Mouse (Mus musculus) kidney, postnatal 36 days (tissue): ENCODE data around the gene Sipa1l2.
"Not testable (repeated sequence)": the region's sequence is repeated elsewhere in the genome, so short reads cannot be mapped to it uniquely, and the experiment has no call there.

Experiments used
- DNase-seq, 2 experiments: peaks; one replicate each; pipeline ENCODE4 v3.0.0; 2021 to 2022; ENCODE audit warnings: mixed read lengths in 2 of 2

The Sipa1l2 gene

GRCm38 (mm10) chr8:125533709-125534108 lies 35.9 kb downstream of the Sipa1l2 start:
- DNase-seq, result no peak

GRCm38 (mm10) chr8:125532953-125533352 lies 36.7 kb downstream of the Sipa1l2 start:
- peak; percentile 82 to 92 for DNase-seq

DNA sequence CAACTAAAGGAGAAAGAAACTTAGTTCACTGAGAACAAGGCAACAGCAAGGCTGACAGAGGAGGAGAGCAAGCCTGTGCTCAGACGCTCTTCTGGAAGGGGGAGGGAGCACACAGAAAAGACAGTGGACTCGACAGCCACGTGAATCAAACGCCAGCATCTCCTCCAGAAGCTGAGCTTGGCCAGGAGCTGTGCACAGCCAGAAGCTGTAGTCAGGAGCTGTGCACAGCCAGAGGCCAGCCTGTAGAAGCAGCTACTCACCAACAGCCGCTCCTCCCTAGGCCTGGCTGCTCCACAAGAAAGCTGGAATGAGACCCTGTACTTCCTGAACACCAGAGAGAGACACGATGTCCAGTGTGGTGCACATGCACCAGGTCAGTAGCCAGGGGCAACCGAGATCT lies 37.4 kb downstream of the Sipa1l2 start:
- peak in 1 of 2 experiments; percentile 17 for DNase-seq

DNA sequence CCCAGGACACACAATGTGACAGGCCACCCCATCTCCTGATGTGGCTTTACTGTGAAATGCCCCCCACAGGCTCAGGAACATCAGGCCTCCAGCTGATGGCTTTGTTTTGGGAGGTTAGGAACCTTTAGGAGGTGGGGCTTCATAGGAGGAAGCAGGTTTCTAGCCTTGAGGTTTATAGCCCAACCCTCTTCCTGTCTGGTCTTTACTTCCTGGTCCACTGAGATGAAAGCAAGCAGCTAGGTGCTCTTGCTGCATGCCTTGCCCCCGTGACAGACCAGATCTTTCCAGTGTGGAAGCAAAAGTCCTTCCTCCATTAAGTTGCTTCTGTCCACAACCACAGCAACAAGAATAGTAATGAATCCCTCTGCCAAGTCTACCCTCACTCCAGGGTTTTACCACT lies 38.0 kb downstream of the Sipa1l2 start:
- no peak for DNase-seq

GRCm38 (mm10) chr8:125531088-125531438 lies 38.5 kb downstream of the Sipa1l2 start:
- no peak for DNase-seq

GRCm38 (mm10) chr8:125530187-125531087 lies 39.2 kb downstream of the Sipa1l2 start:
- DNase-seq, result no peak

GRCm38 (mm10) chr8:125529019-125529418 lies 40.6 kb downstream of the Sipa1l2 start:
- DNase-seq, result peak in 1 of 2 experiments; percentile 35

DNA sequence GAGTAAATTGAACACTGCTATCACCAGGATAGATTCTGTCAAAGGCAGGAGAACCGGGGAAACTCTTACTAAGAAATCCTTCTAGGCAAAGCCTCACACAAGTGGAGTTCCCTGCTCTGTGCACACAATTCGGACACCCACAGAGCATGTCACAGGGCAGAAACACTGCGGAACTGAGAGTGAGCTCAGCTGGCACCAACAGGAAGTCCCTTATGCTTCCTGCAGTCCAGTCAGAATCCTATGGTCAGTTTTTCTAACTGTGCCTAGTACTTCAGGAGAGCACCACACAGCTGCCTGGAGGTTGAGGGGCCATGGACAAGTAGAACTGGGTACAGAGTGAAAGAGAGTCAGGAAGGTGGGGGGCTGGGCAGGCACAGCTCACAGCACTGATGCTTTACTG lies 41.7 kb downstream of the Sipa1l2 start:
- no peak for DNase-seq

DNA sequence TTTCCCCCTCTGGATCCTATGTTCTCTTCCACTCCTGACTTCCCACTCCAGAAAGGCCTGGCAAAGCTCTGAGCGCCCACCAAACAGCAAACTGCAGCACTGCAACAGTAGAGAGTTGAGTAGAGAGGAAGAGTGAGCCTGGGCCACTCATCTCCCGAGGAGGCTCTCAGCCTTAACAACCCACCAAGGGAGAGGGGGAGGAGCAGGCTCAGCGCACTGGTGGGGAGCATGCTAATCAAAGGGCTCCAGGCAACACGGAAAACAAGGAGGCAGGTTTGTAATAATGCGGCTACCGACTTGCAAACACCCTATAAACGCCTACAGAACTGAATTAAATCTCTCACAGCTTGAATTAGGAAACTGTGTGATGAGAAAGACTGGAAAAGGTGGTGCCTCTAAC lies 42.6 kb downstream of the Sipa1l2 start:
- DNase-seq, result no peak

DNA sequence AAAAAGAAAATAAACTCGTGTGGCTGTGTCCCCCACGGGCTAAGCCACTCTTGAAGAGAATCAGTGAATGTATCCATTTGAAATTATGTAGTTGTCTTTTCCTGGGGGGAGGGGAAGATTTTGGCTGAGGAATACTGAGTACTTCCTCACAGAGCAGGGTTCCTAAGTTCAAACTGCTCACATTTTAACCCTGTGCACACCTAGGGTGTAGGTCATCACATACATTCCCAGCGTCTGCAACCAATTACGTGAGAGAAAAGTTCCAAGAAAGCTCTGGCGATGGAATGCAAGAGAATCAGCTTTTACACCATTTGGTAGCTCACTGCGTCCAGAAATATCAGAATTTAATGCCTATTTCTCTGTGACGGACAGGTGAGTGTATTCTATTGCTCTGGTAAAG lies 43.0 kb downstream of the Sipa1l2 start:
- no peak for DNase-seq

- DNase-seq, result no peak
These were observed 45.1 kb downstream of the Sipa1l2 start for GRCm38 (mm10) chr8:125524479-125524878.

GRCm38 (mm10) chr8:125523213-125523612 lies 46.4 kb downstream of the Sipa1l2 start:
- DNase-seq, result peak in 1 of 2 experiments; percentile 16

DNA sequence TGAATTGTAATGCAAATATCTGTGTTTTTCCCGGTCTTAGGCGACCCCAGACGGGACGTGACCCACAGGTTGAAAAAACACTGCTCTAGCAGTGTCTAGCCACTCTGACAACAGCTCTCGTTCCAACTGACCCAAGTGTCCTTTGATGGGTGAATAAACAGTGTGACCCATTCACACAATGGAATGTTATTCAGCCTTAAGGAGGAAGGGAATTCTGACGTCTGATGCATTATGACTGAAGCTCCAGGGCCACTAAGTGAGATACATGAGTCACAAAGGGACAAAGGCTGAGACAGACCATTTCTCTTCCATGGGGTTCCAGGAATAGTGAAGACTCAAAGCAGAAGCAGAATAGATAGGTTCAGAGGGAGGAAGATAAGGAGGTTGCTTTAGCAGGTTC lies 47.5 kb downstream of the Sipa1l2 start:
- no peak for DNase-seq

- DNase-seq, result no peak
These were observed 48.5 kb downstream of the Sipa1l2 start for GRCm38 (mm10) chr8:125521087-125521486.

- DNase-seq, result not testable (repeated sequence)
These were observed 49.3 kb downstream of the Sipa1l2 start for GRCm38 (mm10) chr8:125520308-125520707.

DNA sequence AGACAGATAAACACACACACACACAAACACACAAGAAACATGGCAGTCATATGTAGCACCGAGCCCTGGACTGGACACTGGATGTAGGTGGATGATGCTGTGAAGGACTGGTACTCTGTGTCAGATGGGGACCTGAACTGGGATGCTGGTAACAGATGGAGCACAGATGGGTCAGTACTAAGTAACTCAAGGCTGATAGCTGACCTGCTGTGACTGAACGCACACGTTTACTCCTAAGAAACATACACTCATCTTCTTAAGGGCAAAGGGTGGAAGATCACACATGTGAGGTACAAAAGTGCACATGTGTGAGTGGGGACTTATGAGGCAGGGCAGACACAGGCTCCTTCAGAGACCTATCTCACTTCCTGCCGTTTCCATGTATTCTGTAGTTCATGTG lies 50.7 kb downstream of the Sipa1l2 start:
- no peak for DNase-seq

GRCm38 (mm10) chr8:125518301-125518700 lies 51.3 kb downstream of the Sipa1l2 start:
- peak; percentile 61 to 69 for DNase-seq

GRCm38 (mm10) chr8:125517397-125517796 lies 52.2 kb downstream of the Sipa1l2 start:
- DNase-seq, result no peak

- no peak for DNase-seq
These were observed 53.3 kb downstream of the Sipa1l2 start for GRCm38 (mm10) chr8:125516115-125516905.

- DNase-seq, result no peak
These were observed 53.9 kb downstream of the Sipa1l2 start for GRCm38 (mm10) chr8:125515665-125516064.

GRCm38 (mm10) chr8:125513935-125514334 lies 55.7 kb downstream of the Sipa1l2 start:
- peak; percentile 26 to 46 for DNase-seq

DNA sequence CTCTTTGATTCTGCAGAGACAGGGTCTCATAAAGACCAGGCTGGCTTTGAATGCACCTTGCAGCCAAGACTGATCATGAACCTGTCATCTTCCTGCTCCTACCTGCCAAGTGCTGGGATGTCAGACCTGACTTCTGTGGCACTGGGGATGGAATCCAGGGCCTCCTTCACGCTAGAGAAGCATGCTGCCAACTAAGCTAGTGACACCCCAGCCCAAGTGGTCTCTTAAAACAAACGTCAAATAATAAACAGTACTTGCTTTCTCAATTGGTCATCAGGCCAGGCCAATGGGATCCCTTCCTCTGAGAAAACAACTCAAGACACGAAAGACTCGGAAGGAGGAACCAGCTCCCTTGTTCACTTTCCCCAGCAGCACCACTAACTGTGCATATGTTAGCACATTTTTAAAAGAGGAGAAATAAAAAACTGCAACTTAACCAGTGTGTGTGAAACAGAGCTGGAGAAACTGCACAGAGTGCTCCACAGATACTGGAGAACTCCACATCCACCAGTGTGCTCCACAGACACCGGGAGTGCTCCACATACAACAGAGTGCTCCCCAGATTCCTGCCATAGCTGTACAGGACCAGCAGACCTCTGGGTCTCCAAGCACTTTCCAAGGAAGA lies 56.3 kb downstream of the Sipa1l2 start:
- DNase-seq, result no peak

DNA sequence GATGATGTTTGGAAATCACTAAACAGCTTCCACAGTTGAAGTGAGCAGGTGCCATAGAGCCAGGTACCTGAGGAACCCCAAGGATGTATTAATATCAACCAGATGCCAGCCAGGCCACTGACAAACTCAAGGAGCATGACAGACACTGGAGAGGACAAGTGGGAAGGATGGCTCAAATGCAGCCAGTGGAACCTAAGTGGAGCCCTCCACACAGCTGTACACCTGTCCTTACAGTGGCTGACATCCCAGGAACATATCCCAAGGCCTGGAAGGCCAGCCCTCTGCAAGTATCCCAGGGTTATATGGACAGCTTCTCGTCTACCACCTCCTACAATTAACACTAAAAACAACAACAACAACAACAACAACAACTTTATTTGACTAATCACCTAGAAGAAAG lies 57.0 kb downstream of the Sipa1l2 start:
- DNase-seq, result no peak
